Mouse (Mus musculus): ENCODE data around the gene Hpd.
A peak's percentile ranks its signal among the peaks of the same experiment; 100 is the strongest.

GRCm38 (mm10) chr5:123122181-123122580 lies 60.3 kb downstream of the Hpd start:
- TF ChIP-seq CTCF (IDR thresholded peaks at IDR 0.05; ENCODE audit: control insufficient read depth, insufficient read depth, insufficient read length): peak; percentile 1
- TF ChIP-seq CEBPB (IDR thresholded peaks at IDR 0.05; ENCODE audit: low read depth): no peak
- TF ChIP-seq MAX (IDR thresholded peaks at IDR 0.05): no peak
- TF ChIP-seq MYOG (IDR thresholded peaks at IDR 0.05; ENCODE audit: control insufficient read depth, extremely low read depth, insufficient read length): no peak
